Mouse (Mus musculus): ENCODE measurements around the gene Vmn1r191. TPM values are rescaled to one million over a fixed set of nuclear protein-coding genes. Genes with fewer than 3 reads are reported as not detected.
"Not testable (repeated sequence)": the region's sequence is repeated elsewhere in the genome, so short reads cannot be mapped to it uniquely, and the experiment has no call there.

Gene Vmn1r191
- polyA plus RNA-seq, 1 experiment = not detected

DNA sequence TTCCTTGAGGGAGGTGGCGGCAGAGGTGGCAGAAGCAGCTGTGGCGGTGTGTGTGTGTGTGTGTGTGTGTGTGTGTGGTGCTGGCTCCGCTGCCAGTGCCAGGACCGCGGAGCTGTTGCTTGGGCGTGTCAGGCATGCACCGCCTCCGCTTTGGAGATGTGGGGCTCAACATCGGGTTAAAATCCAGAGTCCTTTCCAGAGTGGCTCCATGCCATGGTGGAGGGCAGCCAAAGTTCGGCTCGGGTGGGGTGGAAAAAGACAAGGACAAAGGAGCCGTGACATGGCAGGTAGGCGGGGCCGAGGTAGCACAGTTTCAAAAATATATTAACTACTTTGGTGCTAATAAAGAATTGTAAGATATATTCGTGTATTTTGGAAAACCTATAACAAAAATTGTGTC, 15.4 kb downstream of the Vmn1r191 start:
- no peaks in the 10 kb centered on the region for H3K36me3 ChIP-seq (ENCODE audit: control insufficient read depth, insufficient read depth, low read length, poor library complexity, severe bottlenecking)
- H3K27ac ChIP-seq (ENCODE audit: insufficient read depth, low read length) = no peak overlapping the region
- no peaks in the 10 kb centered on the region for H3K27me3 ChIP-seq (ENCODE audit: control insufficient read depth, insufficient read depth, low read length, poor library complexity, severe bottlenecking)
- H3K9me3 ChIP-seq (replicated peaks; ENCODE audit: control insufficient read depth, insufficient read depth, low read length, poor library complexity, severe bottlenecking) = peaks cover 20% of the 10 kb centered on the region
- TF ChIP-seq CTCF (IDR thresholded peaks at IDR 0.05; ENCODE audit: low read depth, low read length) (no peak), EP300 (IDR thresholded peaks at IDR 0.05; ENCODE audit: insufficient read depth, low read depth, low read length) (no peak)
- no peak overlapping the region for H3K9ac ChIP-seq (ENCODE audit: low read depth, poor library complexity, severe bottlenecking)
- no peaks in the 10 kb centered on the region for H3K4me1 ChIP-seq (ENCODE audit: control insufficient read depth, insufficient read depth, low read length)
- no peak overlapping the region for H3K4me3 ChIP-seq (ENCODE audit: low read depth, low read length)

DNA sequence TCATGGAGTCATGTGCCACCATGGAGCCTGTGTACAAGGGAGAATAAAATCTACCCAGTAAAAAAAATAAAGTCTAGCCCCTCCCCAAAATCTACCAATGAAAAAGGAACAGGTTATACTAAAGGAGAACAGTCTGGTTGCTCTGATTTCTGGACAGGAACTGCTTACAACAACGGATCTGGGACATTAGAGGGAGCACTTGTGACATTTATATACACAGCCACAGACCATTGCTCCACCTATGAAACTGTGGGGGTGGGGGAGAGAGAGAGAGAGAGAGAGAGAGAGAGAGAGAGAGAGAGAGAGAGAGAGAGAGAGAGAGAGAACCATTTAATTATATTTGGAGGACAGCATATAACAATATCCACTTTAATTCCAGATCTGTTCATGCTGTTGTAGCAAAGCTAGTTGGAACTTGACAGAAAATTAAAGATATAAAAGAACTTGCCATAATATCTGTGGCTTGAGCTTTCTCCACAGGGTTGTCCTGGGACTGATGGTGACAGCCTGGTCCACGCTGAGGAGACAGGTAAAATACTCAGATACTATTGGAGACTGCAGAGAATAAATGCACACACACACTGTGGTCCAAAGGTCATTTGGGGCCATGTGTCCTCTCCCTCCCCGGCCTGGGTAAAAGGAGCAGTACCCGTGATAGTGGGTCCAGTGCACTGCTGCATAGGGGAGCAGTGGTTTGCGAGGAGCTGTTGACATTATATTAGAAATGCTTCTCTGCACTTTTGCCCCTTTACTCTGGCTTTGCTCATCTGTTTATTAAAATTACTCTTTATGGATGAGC, 47.1 kb downstream of the Vmn1r191 start:
- H3K27me3 ChIP-seq (ENCODE audit: control insufficient read depth, insufficient read depth, low read length, poor library complexity, severe bottlenecking); H3K36me3 ChIP-seq (ENCODE audit: control insufficient read depth, insufficient read depth, low read length, poor library complexity, severe bottlenecking); H3K9me3 ChIP-seq (replicated peaks; ENCODE audit: control insufficient read depth, insufficient read depth, low read length, poor library complexity, severe bottlenecking); H3K9ac ChIP-seq (ENCODE audit: low read depth, poor library complexity, severe bottlenecking); H3K4me3 ChIP-seq (ENCODE audit: low read depth, low read length); H3K4me1 ChIP-seq (ENCODE audit: control insufficient read depth, insufficient read depth, low read length); H3K27ac ChIP-seq (ENCODE audit: insufficient read depth, low read length): not testable (repeated sequence)

Other genes starting within 250 kb of the Vmn1r191 start
- 8.1 and 11.5 TPM in 2 replicates for gene Zfp184, start 238.9 kb downstream of the Vmn1r191 start, polyA plus RNA-seq (2011; ENCODE audit: insufficient read depth, insufficient read length, low read depth, missing spikeins)
- not detected in 2 replicates for gene Pom121l2, start 202.8 kb downstream of the Vmn1r191 start, polyA plus RNA-seq (2011; ENCODE audit: insufficient read depth, insufficient read length, low read depth, missing spikeins)
- gene Prss16, start 174.2 kb downstream of the Vmn1r191 start, polyA plus RNA-seq (2011; ENCODE audit: insufficient read depth, insufficient read length, low read depth, missing spikeins) = 4.1 and 6.9 TPM in 2 replicates
- 13.0 and 17.2 TPM in 2 replicates for gene Hist1h2ah, start 148.4 kb downstream of the Vmn1r191 start, polyA plus RNA-seq (2011; ENCODE audit: insufficient read depth, insufficient read length, low read depth, missing spikeins)
- gene Hist1h2bk, start 148.1 kb downstream of the Vmn1r191 start, polyA plus RNA-seq (2011; ENCODE audit: insufficient read depth, insufficient read length, low read depth, missing spikeins) = 54.4 and 58.6 TPM in 2 replicates
- 5.6 and 6.5 TPM in 2 replicates for gene Hist1h4i, start 142.6 kb downstream of the Vmn1r191 start, polyA plus RNA-seq (2011; ENCODE audit: insufficient read depth, insufficient read length, low read depth, missing spikeins)
- 6.3 and 7.9 TPM in 2 replicates for gene Hist1h2ag, start 141.0 kb downstream of the Vmn1r191 start, polyA plus RNA-seq (2011; ENCODE audit: insufficient read depth, insufficient read length, low read depth, missing spikeins)
- 14.6 and 19.9 TPM in 2 replicates for gene Hist1h2bj, start 140.8 kb downstream of the Vmn1r191 start, polyA plus RNA-seq (2011; ENCODE audit: insufficient read depth, insufficient read length, low read depth, missing spikeins)
- gene Vmn1r188, start 99.5 kb downstream of the Vmn1r191 start, polyA plus RNA-seq (2011; ENCODE audit: insufficient read depth, insufficient read length, low read depth, missing spikeins) = not detected in 2 replicates
- not detected in 2 replicates for gene Vmn1r189, start 78.1 kb downstream of the Vmn1r191 start, polyA plus RNA-seq (2011; ENCODE audit: insufficient read depth, insufficient read length, low read depth, missing spikeins)
- gene Vmn1r192, start 7.2 kb upstream of the Vmn1r191 start, polyA plus RNA-seq (2011; ENCODE audit: insufficient read depth, insufficient read length, low read depth, missing spikeins) = not detected in 2 replicates
- gene Vmn1r193, start 39.2 kb upstream of the Vmn1r191 start, polyA plus RNA-seq (2011; ENCODE audit: insufficient read depth, insufficient read length, low read depth, missing spikeins) = not detected in 2 replicates
- gene Vmn1r194, start 60.2 kb upstream of the Vmn1r191 start, polyA plus RNA-seq (2011; ENCODE audit: insufficient read depth, insufficient read length, low read depth, missing spikeins) = not detected in 2 replicates
- gene Vmn1r195, start 86.6 kb upstream of the Vmn1r191 start, polyA plus RNA-seq (2011; ENCODE audit: insufficient read depth, insufficient read length, low read depth, missing spikeins) = not detected in 2 replicates
- gene Vmn1r196, start 106.0 kb upstream of the Vmn1r191 start, polyA plus RNA-seq (2011; ENCODE audit: insufficient read depth, insufficient read length, low read depth, missing spikeins) = not detected in 2 replicates
- 0.12 TPM in 1 of 2 replicates, not detected in the other for gene Vmn1r197, start 140.6 kb upstream of the Vmn1r191 start, polyA plus RNA-seq (2011; ENCODE audit: insufficient read depth, insufficient read length, low read depth, missing spikeins)
- gene Vmn1r198, start 166.4 kb upstream of the Vmn1r191 start, polyA plus RNA-seq (2011; ENCODE audit: insufficient read depth, insufficient read length, low read depth, missing spikeins) = not detected in 2 replicates
- gene Vmn1r199, start 195.8 kb upstream of the Vmn1r191 start, polyA plus RNA-seq (2011; ENCODE audit: insufficient read depth, insufficient read length, low read depth, missing spikeins) = not detected in 2 replicates
- not detected in 2 replicates for gene Vmn1r200, start 206.4 kb upstream of the Vmn1r191 start, polyA plus RNA-seq (2011; ENCODE audit: insufficient read depth, insufficient read length, low read depth, missing spikeins)

All from ES-Bruce4 (cell line).